Mouse (Mus musculus) kidney, embryonic 15.5 days (tissue): Measurements from ENCODE around the gene Ralgps1. TPM values are rescaled to one million over a fixed set of nuclear protein-coding genes. Genes with fewer than 3 reads are reported as not detected.

ENCODE experiments used
- ATAC-seq: fragments of 200-750 bp; cut with Nextera tagmentation; replicated peaks from 2 replicates; pipeline ENCODE4 v1.8.0; 2017; ENCODE audit warnings: moderate TSS enrichment; ENCODE audit not compliant: low FRiP score
- H3K27ac ChIP-seq: fragments of 300-500 bp; sonication (generic); 2 replicates; pipeline ENCODE4 v1.5.1; 2015; ENCODE audit warnings: mild to moderate bottlenecking, inconsistent platforms
- H3K27me3 ChIP-seq: fragments of 300-500 bp; sonication (generic); 2 replicates; pipeline ENCODE4 v1.6.1; 2015; ENCODE audit warnings: inconsistent platforms
- H3K36me3 ChIP-seq: fragments of 300-500 bp; sonication (generic); 2 replicates; pipeline ENCODE4 v1.6.1; 2015; ENCODE audit warnings: inconsistent platforms
- H3K4me1 ChIP-seq: fragments of 300-500 bp; sonication (generic); 2 replicates; pipeline ENCODE4 v1.6.1; 2015; ENCODE audit warnings: inconsistent platforms
- H3K4me2 ChIP-seq: fragments of 300-500 bp; sonication (generic); 2 replicates; pipeline ENCODE4 v1.6.1; 2015; ENCODE audit warnings: moderate library complexity, mild to moderate bottlenecking, inconsistent platforms
- H3K4me3 ChIP-seq: fragments of 300-500 bp; sonication (generic); replicated peaks from 2 replicates; pipeline ENCODE4 v1.5.1; 2015; ENCODE audit warnings: mild to moderate bottlenecking, inconsistent platforms
- H3K9ac ChIP-seq: fragments of 300-500 bp; sonication (generic); 2 replicates; pipeline ENCODE4 v1.6.1; 2015; ENCODE audit warnings: mild to moderate bottlenecking, inconsistent platforms
- H3K9me3 ChIP-seq: fragments of 300-500 bp; sonication (generic); replicated peaks from 2 replicates; pipeline ENCODE4 v1.6.1; 2016; ENCODE audit warnings: inconsistent platforms
- WGBS: fragments of 180-500 bp; shearing (Covaris S2); methylation state at CpG from one replicate; pipeline ENCODE4 v1.1.7; 2015; ENCODE audit warnings: mixed read lengths; 5-methylcytosine and 5-hydroxymethylcytosine counted together
- polyA plus RNA-seq: library from polyadenylated mRNA; unstranded; fragments of >200 nt; fragmentation: Nextera tagmentation; extraction: Ambion mirVana; gene quantifications from 2 replicates; pipeline ENCODE4 v1.2.1, GENCODE M21; 2015

Ralgps1 gene
- polyA plus RNA-seq, 1 experiment from 2014 or later, result 5.5 TPM

GRCm38 (mm10) chr2:33158895-33159294, 212.4 kb downstream of the Ralgps1 start:
- H3K9me3 ChIP-seq, result no peaks in the 10 kb centered on the region
- H3K4me1 ChIP-seq, result peaks cover 13% of the 10 kb centered on the region
- H3K4me3 ChIP-seq, result no peak overlapping the region
- no peaks in the 10 kb centered on the region for H3K27me3 ChIP-seq
- no peak for ATAC-seq
- no peak overlapping the region for H3K27ac ChIP-seq
- H3K36me3 ChIP-seq, result no peaks in the 10 kb centered on the region
- H3K4me2 ChIP-seq, result no peak overlapping the region
- WGBS, result 91% methylated on average over 6 of the region's 6 CpGs
- H3K9ac ChIP-seq, result no peak overlapping the region

- Histone ChIP-seq H3K9me3 (no peaks in the 10 kb centered on the region), H3K36me3 (no peaks in the 10 kb centered on the region), H3K4me2 (no peak overlapping the region), H3K4me3 (no peak overlapping the region), H3K4me1 (peaks cover 13% of the 10 kb centered on the region), H3K27me3 (no peaks in the 10 kb centered on the region), H3K27ac (no peak overlapping the region), H3K9ac (no peak overlapping the region)
- WGBS, result 57% methylated on average over 5 of the region's 5 CpGs
- ATAC-seq, result no peak
Measured at GRCm38 (mm10) chr2:33156283-33156781, 215.0 kb downstream of the Ralgps1 start.

GRCm38 (mm10) chr2:33154751-33155372, 216.4 kb downstream of the Ralgps1 start:
- Histone ChIP-seq H3K27ac (no peak overlapping the region), H3K9ac (no peak overlapping the region), H3K4me1 (peaks cover 5% of the 10 kb centered on the region), H3K4me2 (no peak overlapping the region), H3K4me3 (no peak overlapping the region), H3K9me3 (no peaks in the 10 kb centered on the region), H3K27me3 (no peaks in the 10 kb centered on the region), H3K36me3 (no peaks in the 10 kb centered on the region)
- ATAC-seq, result peak; percentile 52; the same call in 1 of the 2 replicates
- WGBS, result 21% methylated on average over 5 of the region's 5 CpGs

- ATAC-seq, result no peak
- WGBS, result 85% methylated on average over 4 of the region's 4 CpGs
- H3K4me1 ChIP-seq, result 0 out of 2 replicates have a peak, but pooled peaks cover 6% of the 10 kb centered on the region
- no peak overlapping the region for H3K9ac ChIP-seq
- no peak overlapping the region for H3K4me2 ChIP-seq
- H3K9me3 ChIP-seq, result no peaks in the 10 kb centered on the region
- H3K4me3 ChIP-seq, result no peak overlapping the region
- no peaks in the 10 kb centered on the region for H3K27me3 ChIP-seq
- H3K27ac ChIP-seq, result no peak overlapping the region
- no peaks in the 10 kb centered on the region for H3K36me3 ChIP-seq
Measured at GRCm38 (mm10) chr2:33146994-33147393, 224.3 kb downstream of the Ralgps1 start.

- Histone ChIP-seq H3K4me3 (no peak overlapping the region), H3K4me2 (no peak overlapping the region), H3K36me3 (no peaks in the 10 kb centered on the region), H3K9me3 (no peaks in the 10 kb centered on the region), H3K27ac (no peak overlapping the region), H3K4me1 (0 out of 2 replicates have a peak, but pooled peaks cover 6% of the 10 kb centered on the region), H3K27me3 (no peaks in the 10 kb centered on the region), H3K9ac (no peak overlapping the region)
- WGBS, result 74% methylated on average over 2 of the region's 2 CpGs
- no peak for ATAC-seq
Measured at GRCm38 (mm10) chr2:33143292-33143691, 228.0 kb downstream of the Ralgps1 start.

DNA sequence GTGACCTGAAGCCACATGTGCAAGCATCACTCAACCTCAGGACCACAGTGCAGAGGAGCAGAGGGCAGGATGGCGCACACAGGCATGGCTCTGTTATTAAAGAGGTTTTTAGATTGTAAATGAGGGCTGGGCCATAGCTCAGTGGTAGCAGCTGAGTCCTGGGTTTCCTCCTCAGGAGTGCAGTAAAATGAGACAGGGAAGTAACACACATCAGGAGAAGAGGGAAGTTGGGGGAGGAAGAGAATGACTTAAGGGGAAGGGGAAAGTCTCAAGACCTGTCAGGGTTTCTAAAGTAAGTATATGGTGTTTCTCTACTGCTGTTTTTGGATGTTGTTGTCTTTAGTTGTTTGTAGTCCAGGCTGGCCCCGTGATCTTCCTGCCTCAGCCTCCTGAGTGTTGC, 232.8 kb downstream of the Ralgps1 start:
- Histone ChIP-seq H3K36me3 (no peaks in the 10 kb centered on the region), H3K4me1 (0 out of 2 replicates have a peak, but pooled peaks cover 6% of the 10 kb centered on the region), H3K4me2 (no peak overlapping the region), H3K27me3 (peaks cover 11% of the 10 kb centered on the region; the same call in 1 of the 2 replicates), H3K27ac (no peak overlapping the region), H3K4me3 (no peak overlapping the region), H3K9ac (no peak overlapping the region), H3K9me3 (no peaks in the 10 kb centered on the region)
- WGBS, result 92% methylated on average over 2 of the region's 2 CpGs
- no peak for ATAC-seq

GRCm38 (mm10) chr2:33137731-33138130, 233.6 kb downstream of the Ralgps1 start:
- 0 out of 2 replicates have a peak, but pooled peaks cover 1% of the 10 kb centered on the region for H3K4me1 ChIP-seq
- ATAC-seq, result no peak
- H3K9me3 ChIP-seq, result no peaks in the 10 kb centered on the region
- H3K4me2 ChIP-seq, result no peak overlapping the region
- H3K36me3 ChIP-seq, result no peaks in the 10 kb centered on the region
- no peak overlapping the region for H3K27ac ChIP-seq
- H3K27me3 ChIP-seq, result peaks cover 12% of the 10 kb centered on the region
- no peak overlapping the region for H3K4me3 ChIP-seq
- no peak overlapping the region for H3K9ac ChIP-seq
- 86% methylated on average over 4 of the region's 4 CpGs for WGBS

GRCm38 (mm10) chr2:33137244-33137643, 234.0 kb downstream of the Ralgps1 start:
- peaks cover 17% of the 10 kb centered on the region for H3K27me3 ChIP-seq
- no peak for ATAC-seq
- H3K4me1 ChIP-seq, result peaks cover 5% of the 10 kb centered on the region
- no peaks in the 10 kb centered on the region for H3K9me3 ChIP-seq
- no peaks in the 10 kb centered on the region for H3K36me3 ChIP-seq
- H3K4me3 ChIP-seq, result no peak overlapping the region
- 87% methylated on average over 9 of the region's 9 CpGs for WGBS
- no peak overlapping the region for H3K4me2 ChIP-seq
- no peak overlapping the region for H3K27ac ChIP-seq
- H3K9ac ChIP-seq, result no peak overlapping the region

- Histone ChIP-seq H3K9me3 (no peaks in the 10 kb centered on the region), H3K4me3 (no peak overlapping the region), H3K27me3 (peaks cover 24% of the 10 kb centered on the region), H3K27ac (no peak overlapping the region), H3K9ac (no peak overlapping the region), H3K4me1 (peaks cover 14% of the 10 kb centered on the region), H3K36me3 (no peaks in the 10 kb centered on the region), H3K4me2 (no peak overlapping the region)
- no peak for ATAC-seq
- 89% methylated on average over 6 of the region's 6 CpGs for WGBS
Measured at GRCm38 (mm10) chr2:33136366-33136765, 234.9 kb downstream of the Ralgps1 start.

- Histone ChIP-seq H3K27me3 (peaks cover 24% of the 10 kb centered on the region), H3K4me1 (peaks cover 16% of the 10 kb centered on the region), H3K27ac (no peak overlapping the region), H3K9me3 (no peaks in the 10 kb centered on the region), H3K4me3 (no peak overlapping the region), H3K4me2 (no peak overlapping the region), H3K9ac (no peak overlapping the region), H3K36me3 (no peaks in the 10 kb centered on the region)
- 74% methylated on average over 7 of the region's 7 CpGs for WGBS
- ATAC-seq, result no peak
Measured at GRCm38 (mm10) chr2:33134766-33135490, 236.4 kb downstream of the Ralgps1 start.

GRCm38 (mm10) chr2:33132306-33132705, 239.0 kb downstream of the Ralgps1 start:
- H3K4me1 ChIP-seq, result peaks cover 25% of the 10 kb centered on the region
- no peak overlapping the region for H3K9ac ChIP-seq
- WGBS, result 7% methylated on average over 7 of the region's 7 CpGs
- no peaks in the 10 kb centered on the region for H3K36me3 ChIP-seq
- H3K4me2 ChIP-seq, result peak overlapping the region; percentile 93; the same call in 1 of the 2 replicates
- ATAC-seq, result no peak
- peaks cover 30% of the 10 kb centered on the region for H3K27me3 ChIP-seq
- H3K27ac ChIP-seq, result no peak overlapping the region
- H3K4me3 ChIP-seq, result no peak overlapping the region
- H3K9me3 ChIP-seq, result no peaks in the 10 kb centered on the region

DNA sequence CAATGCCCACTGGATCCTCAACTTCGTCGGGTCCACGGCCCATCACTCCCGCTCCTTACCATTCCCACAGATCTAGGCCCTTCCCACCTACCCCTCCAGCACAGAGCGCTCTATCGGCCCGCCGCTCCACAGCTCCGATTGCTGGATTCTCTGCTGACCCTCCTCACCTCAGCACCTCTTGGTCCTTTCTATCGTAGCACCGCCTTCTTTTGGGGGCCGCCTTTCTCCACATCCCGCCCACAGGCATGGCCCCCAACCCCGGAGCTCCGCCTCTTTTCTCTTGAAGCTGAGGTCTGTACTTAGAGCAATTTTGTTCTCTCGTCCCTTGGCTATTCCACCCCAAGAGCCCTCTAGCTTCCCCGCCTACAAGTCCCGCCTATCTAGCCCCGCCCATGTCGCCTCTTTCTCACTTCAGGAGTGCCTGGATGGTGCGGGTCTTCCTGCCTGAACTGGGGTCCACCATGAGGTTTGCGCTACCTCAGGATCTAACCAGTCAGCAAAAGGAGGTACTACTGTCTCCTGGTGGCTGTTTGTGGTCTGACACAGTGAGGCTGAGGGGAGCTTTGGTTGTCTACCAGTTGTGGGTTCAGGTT, 239.7 kb downstream of the Ralgps1 start, which contains the start of gene Garnl3:
Garnl3 (minus strand) TSS at position 155 of the 593 bp plus-strand sequence.
- Histone ChIP-seq H3K9ac (peak within 1 kb of the TSS; percentile 61), H3K27me3 (peaks cover 30% of the 10 kb centered on the region), H3K27ac (peak within 1 kb of the TSS; percentile 79), H3K9me3 (no peaks in the 10 kb centered on the region), H3K4me1 (peaks cover 25% of the 10 kb centered on the region), H3K4me3 (peak within 1 kb of the TSS; percentile 65), H3K36me3 (no peaks in the 10 kb centered on the region), H3K4me2 (peak within 1 kb of the TSS; percentile 93)
- WGBS, result under 1% methylated on average over 22 of the region's 22 CpGs
- peak; percentile 13 for ATAC-seq
